Mouse (Mus musculus) gastrocnemius, adult 8-10 months (tissue): ENCODE measurements around the gene Dnmbp. TPM values are rescaled to one million over a fixed set of nuclear protein-coding genes. Genes with fewer than 3 reads are reported as not detected.
"Not testable (repeated sequence)": the region's sequence is repeated elsewhere in the genome, so short reads cannot be mapped to it uniquely, and the experiment has no call there.

Source experiments
- DNase-seq, 2 experiments: peaks; one replicate each; pipeline ENCODE4 v3.0.0; 2022; ENCODE audit warnings: low spot score in 2 of 2
- total RNA-seq, 4 experiments: library from RNA; stranded (reverse); gene quantifications; 2 replicates each; pipeline ENCODE4 v1.2.4; 2022

Gene Dnmbp
- total RNA-seq = 10 to 100 TPM; 10.9 to 13.2 (median 12.2) TPM

DNA sequence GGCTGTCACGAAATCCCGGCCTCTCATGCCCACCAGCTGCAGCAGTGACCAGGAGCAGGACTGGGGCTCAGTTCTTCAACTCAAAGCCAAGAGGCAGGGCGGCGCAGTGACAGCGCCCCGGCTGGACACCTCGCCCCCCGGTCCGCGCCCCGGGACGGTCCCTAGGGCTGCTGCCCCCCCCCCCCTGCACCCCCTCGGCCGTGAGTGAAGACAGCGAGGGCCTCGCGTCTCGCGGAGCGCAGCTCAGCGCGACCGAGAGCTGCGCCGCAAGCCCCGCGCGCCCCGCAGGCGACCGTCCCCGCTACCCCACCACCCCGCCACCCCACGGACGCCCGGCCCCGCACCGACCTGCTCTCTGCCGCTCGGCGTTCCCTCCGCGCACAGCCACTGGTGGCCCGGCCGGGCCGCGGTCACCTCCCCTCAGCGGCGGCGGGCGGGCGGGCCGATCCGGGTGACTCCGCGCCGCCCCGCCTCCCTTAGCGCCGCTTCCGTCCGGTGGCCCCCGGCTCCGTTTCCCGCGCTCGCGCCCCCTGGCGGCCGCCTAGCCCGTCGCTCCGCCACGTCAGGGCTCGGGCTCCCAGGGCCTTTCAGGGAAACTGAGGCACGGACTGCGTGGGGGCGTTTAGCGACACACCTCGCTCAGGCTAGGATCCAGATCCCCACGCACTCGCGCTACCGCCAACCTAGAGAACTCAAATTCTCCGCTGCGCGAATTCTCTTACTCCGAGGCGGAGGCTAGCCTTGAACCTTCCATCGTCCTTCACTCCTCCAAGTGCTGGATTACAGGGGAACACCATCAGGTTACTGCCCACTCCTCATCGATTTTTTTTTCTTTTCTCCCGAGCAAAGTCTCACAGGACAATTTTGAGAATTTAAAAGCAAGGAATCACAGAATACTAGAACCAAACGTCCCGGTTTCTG, at the start of gene Dnmbp:
Dnmbp (minus strand) TSS at position 423 of the 921 bp plus-strand sequence.
- DNase-seq = peak; percentile 59 to 64

DNA sequence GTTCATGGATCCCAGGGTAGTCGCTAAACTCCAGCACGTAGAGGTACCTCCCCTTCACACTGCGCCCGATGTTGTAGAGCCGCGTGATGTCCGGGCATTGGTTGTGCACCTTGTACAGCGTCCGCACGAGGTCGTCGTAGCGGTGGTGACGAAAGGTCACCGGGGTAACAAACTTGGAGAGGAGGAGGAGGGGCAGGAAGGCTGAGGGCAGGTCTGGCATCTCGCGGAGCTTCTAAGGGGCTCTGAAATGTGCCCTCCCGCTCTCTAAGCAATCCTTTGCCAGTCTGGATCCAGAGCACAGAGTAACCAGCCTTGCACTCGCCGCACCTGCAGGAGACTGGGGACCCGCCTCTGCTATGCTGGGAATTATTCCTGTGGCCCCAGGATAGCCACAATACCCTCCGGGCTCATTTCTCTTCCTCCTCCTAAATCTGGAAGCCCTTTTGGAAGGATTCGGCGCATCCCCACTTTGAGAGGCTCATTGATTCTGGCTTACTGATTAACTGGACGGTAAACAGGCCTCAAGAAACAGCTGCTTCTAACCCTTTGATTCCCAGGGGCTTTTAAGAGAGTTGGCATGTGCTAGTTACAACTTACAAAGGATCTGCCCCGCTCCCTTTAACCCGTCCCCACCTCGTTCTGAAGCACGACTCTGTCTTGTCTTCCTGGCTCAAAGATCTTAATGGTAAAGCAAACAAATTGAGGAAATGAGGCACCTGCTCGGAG, 46.2 kb upstream of the Dnmbp start, which contains the start of gene Cpn1:
Cpn1 (minus strand) TSS at position 488 of the 726 bp plus-strand sequence.
- DNase-seq = no peak

DNA sequence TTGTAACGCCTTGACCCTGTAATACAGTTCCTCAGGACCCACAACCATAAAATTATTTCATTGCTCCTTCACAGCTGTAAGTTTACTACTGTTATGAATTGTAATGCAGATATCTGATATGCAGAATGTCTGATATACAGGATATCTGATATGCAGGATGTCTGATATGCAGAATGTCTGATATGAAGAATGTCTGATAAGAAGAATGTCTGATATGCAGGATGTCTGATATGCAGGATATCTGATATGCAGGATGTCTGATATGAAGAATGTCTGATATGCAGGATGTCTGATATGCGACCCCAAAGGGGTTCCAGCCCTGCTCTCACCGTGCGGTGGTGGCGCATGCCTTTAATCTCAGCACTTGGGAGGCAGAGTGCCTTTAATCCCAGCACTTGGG, 42.0 kb upstream of the Dnmbp start:
- no peak for DNase-seq

DNA sequence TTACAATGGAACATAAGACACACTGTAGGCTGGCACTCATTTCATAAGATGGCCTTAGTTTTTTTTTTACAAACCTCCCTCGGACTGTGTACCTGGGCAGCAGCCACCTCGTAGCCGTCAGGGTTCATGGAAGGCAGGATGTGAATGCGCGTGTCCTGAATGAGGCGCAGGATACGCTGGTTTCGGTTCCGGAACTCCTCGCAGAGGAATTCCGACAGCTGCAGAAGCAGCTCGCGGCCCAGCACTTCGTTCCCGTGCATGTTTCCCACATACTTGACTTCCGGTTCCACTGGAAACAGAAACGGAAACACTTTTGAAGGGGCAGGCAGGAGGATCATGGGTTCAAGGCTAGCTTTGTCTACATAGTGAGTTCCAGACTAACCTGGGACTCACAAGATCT, 40.7 kb upstream of the Dnmbp start:
- DNase-seq = no peak

DNA sequence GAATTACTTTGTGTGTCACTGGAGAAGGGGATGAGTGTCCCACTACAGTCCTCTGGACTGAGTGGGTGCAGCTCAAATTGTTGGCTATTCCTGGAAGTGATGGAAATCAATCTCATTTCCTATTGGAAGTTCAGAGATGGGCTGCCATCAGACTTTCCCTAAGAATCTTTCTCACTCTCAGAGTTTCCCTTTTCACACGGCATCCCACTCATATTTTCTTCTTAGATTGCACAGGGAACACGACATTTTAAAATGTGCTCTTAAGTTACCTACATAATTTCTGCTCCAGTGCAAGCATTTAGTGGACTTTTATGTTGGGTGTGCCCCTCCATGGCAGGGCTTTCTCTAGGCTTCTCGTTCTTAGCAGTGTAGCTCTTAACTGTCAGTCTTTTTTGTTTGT, 37.8 kb upstream of the Dnmbp start:
- DNase-seq = no peak

DNA sequence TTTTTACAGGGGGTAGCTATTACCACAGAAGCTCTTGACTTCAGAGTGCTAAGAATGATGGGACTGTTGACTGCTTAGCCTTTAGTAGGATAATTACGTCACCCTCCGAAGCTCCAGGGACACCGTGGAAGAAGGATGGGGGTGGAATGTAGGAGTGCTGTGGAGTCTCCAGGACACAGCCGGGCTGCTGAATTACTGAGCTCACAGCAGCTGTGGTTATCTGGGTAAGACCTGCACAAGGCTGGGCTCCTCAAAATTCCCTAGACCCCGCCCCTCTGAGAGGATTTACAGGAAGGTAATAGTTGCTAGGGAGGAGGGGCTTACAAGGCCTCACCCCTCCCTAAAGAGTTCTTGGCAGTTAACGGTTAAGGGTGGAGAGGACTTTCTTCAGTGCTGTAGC, 36.7 kb upstream of the Dnmbp start:
- DNase-seq = no peak

DNA sequence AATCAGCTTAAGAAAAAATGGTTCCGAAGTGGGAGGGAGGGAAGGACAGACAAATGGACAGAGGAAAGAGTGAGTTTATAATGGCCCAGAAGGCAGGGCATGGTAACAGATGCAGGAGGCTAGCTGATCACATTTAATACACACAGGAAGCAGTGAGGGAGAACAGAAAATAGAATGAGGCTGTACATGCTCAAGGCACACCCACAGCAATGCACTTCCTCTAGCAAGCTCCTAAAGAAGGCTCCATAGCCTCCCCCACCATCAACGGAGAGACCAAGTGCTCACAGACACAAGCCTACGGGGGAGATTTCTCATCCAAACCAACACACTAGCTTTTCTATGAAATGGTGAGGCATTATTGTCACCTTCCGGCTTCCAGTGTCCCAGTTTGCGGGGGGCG, 34.2 kb upstream of the Dnmbp start:
- no peak for DNase-seq

DNA sequence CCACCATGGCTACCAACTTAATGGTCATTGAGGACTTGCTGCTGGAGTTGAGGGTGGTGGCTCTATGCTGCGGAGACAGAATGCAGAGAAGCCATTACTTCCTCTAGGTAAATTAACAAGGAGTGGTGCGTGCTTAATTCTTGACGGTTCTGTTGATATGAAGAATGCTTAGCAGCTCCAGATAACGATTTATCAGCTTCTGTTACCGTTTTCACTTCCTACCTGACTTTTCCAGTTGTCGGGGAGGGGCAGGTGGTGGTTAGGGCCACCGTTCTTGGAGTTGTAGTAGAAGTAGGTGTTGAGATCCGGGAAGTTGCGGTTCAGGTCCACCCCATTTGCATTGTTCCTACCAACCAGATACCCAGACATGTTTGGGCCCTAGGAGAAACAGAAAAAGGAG, 33.7 kb upstream of the Dnmbp start:
- DNase-seq = no peak

DNA sequence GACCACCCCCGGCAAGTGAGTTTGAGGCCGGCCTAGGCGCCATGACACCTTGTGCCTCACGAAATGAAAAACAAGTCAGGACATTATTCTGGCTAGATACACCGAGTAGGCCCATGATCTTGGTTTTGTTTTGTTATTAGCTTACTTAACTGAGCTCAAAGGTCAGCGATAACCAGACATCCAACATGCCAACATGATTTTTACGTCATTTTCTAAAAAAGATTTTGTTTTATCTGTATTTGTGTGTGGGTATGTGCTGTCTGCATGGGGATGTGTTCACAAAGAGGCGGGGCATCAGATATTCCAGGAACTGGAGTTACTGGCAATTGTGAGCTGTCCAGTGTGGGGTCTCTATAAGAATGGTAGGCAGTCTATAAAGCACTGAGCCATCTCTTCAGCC, 32.1 kb upstream of the Dnmbp start:
- no peak for DNase-seq

DNA sequence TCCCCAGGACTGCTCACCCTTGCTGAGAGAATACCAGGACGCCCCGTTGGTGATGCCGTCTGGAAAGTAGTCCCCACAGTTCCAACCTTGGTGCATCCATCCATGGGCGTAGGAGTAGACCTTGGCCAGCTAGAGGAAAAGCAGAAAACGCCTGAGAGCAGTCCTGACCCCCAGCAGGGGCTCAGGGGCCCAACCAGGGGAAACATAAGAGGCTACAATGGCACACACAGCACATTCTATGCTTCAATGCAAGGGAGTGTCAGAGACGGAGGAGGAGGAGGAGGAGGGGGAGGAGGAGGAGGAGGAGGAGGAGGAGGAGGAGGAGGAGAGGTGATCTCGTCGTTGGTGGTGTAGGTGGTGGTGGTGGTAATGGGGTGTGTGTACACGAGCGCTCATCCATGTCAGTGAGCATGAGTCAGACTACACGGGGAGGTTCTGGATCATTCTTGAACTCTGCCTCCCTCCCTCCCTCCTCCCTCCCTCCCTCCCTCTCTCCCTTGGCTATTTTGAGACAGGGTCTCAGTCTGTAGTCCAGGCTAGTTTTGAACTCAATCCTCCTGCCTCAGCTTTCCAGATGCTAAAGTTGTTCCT, 28.5 kb upstream of the Dnmbp start:
- no peak for DNase-seq

DNA sequence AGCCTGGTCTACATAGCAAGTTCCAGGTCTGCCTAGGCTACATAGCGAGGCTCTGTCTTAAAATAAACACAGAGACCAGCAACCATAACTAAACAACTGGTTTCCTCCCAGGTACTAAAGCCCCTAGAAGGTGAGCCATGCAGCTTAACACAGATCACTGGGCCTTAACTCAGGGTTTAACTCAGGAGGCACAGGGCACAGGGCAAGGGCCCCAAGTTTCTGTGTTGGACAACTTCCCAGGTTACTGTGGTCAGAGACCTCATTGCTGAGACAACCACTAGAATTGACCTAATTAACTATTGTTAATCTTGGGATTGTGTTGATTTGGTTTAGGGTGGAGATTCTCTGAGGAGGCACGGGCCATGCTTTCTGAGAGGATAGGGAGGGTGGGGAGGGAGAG, 26.5 kb upstream of the Dnmbp start:
- no peak for DNase-seq

DNA sequence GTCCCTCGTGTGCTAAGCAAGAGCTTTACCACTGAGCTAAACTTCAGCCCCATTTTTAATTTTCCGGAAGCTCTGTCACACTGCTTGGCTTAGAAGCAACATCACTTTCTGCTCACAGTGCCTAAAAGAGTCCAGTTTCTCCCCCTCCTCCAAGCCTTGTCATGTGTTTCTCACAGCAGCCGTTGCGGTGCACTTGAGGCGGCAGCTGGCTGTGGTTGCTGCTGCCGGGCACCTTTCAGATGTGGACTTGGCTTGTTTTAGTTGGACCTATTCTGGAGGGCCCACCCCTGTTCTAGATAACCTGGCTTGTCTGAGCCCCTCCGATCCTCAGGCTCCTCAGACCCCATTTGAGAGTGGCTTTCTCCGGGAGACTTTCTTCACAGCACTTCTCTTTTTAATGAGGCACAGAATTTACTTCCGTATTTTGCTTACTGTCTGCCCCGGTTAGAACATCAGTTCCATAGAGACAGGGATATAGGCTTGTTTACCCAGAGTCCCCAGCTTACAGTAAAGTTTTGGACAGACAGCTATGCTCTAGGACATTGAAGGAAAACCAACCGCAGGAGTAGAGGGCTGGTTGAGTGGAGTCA, 25.6 kb upstream of the Dnmbp start:
- DNase-seq = no peak

DNA sequence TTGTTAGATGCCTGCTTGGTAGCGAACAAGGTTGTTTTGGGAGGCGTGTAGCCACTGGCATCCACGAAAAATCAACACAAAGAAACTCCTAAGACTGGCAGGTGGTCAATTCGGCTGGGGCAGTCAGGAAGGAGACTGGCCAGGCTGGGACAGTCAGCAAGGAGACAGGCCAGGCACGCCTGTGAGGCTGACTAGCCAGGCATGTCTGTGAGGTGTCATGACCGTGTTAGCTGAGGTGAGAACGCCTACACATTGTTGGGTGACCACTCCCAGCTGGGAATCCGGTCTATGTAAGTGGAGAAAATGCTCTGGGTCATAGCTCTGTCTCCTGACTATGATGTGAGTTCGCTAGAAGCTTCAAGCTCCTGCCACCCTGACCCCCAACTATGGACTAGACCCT, 22.8 kb upstream of the Dnmbp start:
- no peak for DNase-seq

DNA sequence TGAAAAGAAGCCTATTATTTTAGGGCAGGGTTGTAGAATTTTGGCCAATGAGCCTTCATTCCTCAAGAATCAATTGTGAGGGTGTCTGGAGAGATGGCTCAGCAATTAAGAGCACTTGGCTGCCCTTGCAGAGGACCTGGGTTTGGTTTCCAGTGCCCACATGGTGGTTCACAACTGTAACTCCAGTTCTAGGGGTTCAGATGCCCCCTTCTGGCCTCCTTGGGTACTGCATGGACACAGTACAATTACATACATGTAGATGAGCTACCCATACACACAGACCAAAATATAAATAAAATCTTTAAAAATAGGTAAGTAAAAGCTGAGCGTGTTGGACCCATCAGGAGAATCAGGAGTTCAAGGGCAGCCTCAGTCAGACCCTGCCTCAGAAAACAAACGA, 21.2 kb upstream of the Dnmbp start:
- no peak for DNase-seq

DNA sequence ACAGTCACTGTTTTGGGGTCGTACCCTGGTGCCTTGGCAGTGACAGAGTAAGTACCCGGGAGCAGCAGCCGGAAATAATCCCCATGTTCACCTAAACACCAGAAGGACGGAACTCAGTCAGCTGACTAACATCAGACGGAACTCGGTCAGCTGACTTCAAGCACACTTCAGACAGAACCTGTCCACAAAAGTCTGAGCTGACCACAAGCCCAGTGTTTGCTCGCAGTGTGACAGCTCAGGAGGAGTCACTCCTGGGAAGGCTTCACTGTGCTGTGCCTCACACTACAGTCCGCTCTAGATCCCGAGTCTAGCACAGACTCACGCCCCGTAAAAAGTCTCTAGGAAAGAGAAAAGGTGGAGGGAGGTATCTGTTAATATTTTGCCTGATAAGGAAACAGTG, 20.0 kb upstream of the Dnmbp start:
- DNase-seq = no peak

DNA sequence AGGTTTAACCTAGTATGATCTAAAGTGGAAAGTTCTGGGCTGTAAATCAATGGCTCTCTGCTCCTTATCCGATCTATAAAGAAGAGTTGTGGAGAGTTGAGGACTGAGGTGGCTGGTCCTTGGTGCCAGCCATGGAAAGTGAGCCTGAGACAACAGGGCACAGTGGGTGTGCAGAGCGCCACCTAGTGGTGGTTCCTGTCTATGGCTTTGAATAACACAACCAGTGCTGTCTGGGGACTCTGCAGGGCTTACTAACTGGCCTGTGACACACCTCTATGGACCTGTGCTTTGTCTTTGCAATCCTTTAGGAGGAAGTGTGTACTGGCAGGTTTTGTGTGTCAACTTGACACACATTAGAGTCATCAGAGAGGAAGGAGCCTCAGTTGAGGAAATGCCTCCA, 19.2 kb upstream of the Dnmbp start:
- peak; percentile 47 to 56 for DNase-seq

DNA sequence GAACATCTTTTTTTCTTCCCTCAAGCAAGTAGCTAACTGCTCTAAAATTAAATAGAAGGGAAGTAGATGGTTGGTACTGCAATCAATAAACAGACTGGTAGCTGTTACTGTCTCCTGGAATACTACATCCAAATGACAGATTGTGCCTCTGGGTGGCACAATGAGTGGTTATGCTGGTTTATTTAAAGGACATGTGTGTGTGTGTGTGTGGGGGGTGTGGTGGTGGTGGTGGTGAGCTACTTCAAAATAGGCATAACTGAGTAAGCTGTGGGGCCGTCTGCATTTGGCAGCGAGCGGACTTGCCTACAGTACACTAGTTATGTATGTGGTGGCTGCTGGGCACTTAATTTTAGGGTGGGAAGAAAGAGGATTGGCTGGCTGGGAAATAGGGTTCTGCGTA, 17.9 kb upstream of the Dnmbp start:
- no peak for DNase-seq

DNA sequence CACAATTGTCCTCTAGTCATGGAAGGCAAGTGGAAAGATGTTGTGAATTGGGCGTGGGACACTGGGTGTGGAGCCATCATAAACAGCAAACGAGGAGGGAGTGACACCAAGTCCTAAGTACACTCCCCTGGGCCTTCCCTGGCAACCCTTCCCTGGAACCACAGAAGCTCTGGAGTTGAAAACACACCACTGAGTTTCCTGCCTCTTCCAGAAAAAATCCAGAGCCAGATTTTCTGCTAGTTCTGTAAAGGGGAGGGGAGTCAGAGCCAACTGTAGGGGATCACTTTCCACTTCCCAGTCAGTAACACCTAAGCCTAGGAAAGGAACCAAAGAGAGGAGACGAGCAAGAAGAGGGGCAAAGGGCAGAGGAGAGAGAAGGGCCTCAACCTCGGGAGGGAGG, 17.4 kb upstream of the Dnmbp start:
- DNase-seq = peak; percentile 16 to 45

DNA sequence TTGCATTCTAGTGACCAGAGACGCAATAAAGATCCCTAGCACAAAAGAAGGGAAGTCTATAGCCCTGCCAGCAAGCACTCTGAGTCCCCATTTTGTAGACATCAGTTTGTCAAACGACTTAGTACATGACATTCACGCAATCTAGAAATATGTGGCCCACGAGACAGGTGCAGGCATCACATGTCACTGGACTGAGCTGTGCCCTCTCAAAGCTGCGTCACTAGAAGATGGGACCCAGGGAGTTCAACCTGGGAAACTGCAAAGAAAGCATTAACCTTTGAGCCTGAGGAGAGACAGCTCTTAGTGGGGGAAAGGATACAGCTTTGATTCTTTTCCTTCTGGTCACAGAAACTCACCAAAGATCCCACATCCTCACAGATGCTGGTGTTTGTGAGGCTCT, 15.3 kb upstream of the Dnmbp start:
- DNase-seq = no peak

DNA sequence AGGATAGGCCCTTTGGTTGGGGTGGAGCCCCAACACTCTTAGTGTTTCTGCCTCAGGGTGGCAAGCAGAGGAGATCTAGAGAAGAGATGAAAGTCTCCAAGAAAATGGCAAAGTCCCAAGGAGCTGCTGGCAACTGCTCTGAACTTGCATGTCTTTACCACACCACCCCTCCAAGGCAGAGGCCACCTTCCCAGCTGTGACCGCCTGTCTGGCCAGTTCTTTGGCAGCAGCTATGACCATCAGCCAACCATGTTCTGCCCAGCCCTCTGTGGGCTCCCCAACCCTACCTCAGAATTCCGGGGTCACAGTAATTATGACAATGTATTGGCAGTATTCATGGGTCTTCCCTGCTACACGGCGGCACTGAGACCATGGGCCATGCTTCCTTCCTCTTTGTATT, 14.9 kb upstream of the Dnmbp start:
- DNase-seq = no peak

DNA sequence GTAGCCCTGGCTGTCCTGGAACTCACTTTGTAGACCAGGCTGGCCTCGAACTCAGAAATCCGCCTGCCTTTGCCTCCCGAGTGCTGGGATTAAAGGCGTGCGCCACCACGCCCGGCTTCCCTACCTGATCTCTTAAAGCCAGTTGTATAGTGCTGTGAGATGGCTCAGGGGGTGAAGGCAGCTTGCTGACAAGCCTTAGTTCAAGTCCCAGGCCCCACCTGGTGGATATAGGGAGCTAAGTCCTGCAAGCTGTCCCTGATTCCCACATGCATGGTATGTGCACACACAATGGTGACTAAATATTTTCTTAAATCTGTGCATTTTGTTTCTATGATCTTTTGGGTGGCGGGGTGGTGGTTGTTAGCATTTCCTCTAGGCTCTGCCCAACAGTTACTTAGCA, 12.9 kb upstream of the Dnmbp start:
- DNase-seq = not testable (repeated sequence)
